Comparison of ENCODE assay signal across 26 mouse cellular contexts in genomic region chr19:16301336-16301735, GRCm38 (mm10).
DNase-seq lines count a peak whose midpoint lies in the region; ATAC-seq lines count a peak whose summit lies in the region.
"Had no signal": no experiment of that assay in that cellular context is flagged by ENCODE, and none has a peak within 500 bp of the region (broad histone marks: within the 10 kb centered on the region; RNA-seq: fewer than 3 reads in every experiment).

No protein-coding gene starts in this region.

- H3K4me3 ChIP-seq in kidney, embryonic 15.5 days (replicated peaks) = no peak overlapping the region
- no peak overlapping the region for H3K4me3 ChIP-seq in hindbrain, embryonic 15.5 days
- H3K4me3 ChIP-seq: embryonic facial prominence, embryonic 12.5 days; gastrocnemius, adult 2 months; heart, adult 2 months; heart, embryonic 12.5 days; layer of hippocampus, adult 2 months; left cerebral cortex, adult 2 months; liver, embryonic 12.5 days; stomach, embryonic 15.5 days had no signal

- H3K9ac ChIP-seq in kidney, embryonic 15.5 days = no peak overlapping the region
- H3K9ac ChIP-seq in hindbrain, embryonic 15.5 days = no peak overlapping the region
- H3K9ac ChIP-seq: embryonic facial prominence, embryonic 12.5 days; heart, embryonic 12.5 days; liver, embryonic 12.5 days; liver, postnatal 0 days; stomach, embryonic 15.5 days had no signal

- no peaks in the 10 kb centered on the region for H3K4me1 ChIP-seq in kidney, embryonic 15.5 days
- peaks cover 5% of the 10 kb centered on the region; the same call in 1 of the 2 replicates for H3K4me1 ChIP-seq in hindbrain, embryonic 15.5 days (replicated peaks)
- H3K4me1 ChIP-seq: embryonic facial prominence, embryonic 12.5 days; stomach, embryonic 15.5 days had no signal

- DNase-seq in frontal cortex, postnatal 25 days (ENCODE audit: low spot score in 2 of 2) = no peak
- DNase-seq in kidney, adult 9 months = peak; percentile 25
- DNase-seq in retina, postnatal 1 day = peak; percentile 59
- DNase-seq in gastrocnemius, postnatal 14 days = no peak
- DNase-seq: adrenal gland, postnatal 25 days; B cell, adult 2 months; cerebellum, adult 9-10 months; cerebellum, postnatal 36 days; gastrocnemius, adult 2 months; heart, adult 2 months; heart, postnatal 4 days; kidney, adult 18-20 months; liver, postnatal 0 days; lung, postnatal 36 days; right cerebral cortex, postnatal 14 days had no signal

- H3K4me2 ChIP-seq in kidney, embryonic 15.5 days = no peak overlapping the region
- H3K4me2 ChIP-seq in hindbrain, embryonic 15.5 days = no peak overlapping the region
- H3K4me2 ChIP-seq: embryonic facial prominence, embryonic 12.5 days; heart, embryonic 12.5 days; liver, embryonic 12.5 days; midbrain, embryonic 11.5 days; stomach, embryonic 15.5 days had no signal

- H3K27me3 ChIP-seq in kidney, embryonic 15.5 days = no peaks in the 10 kb centered on the region
- H3K27me3 ChIP-seq in hindbrain, embryonic 15.5 days = no peaks in the 10 kb centered on the region
- H3K27me3 ChIP-seq: embryonic facial prominence, embryonic 12.5 days; heart, embryonic 12.5 days; liver, embryonic 12.5 days; stomach, embryonic 15.5 days had no signal

- no peak overlapping the region for H3K27ac ChIP-seq in kidney, embryonic 15.5 days
- no peak overlapping the region for H3K27ac ChIP-seq in hindbrain, embryonic 15.5 days (replicated peaks)
- H3K27ac ChIP-seq: embryonic facial prominence, embryonic 12.5 days; gastrocnemius, adult 2 months; heart, adult 2 months; left cerebral cortex, adult 2 months; liver, embryonic 12.5 days; stomach, embryonic 15.5 days had no signal

- H3K36me3 ChIP-seq in kidney, embryonic 15.5 days = no peaks in the 10 kb centered on the region
- no peaks in the 10 kb centered on the region for H3K36me3 ChIP-seq in hindbrain, embryonic 15.5 days
- H3K36me3 ChIP-seq: embryonic facial prominence, embryonic 12.5 days; heart, embryonic 12.5 days; liver, embryonic 12.5 days; stomach, embryonic 15.5 days had no signal

- ATAC-seq in frontal cortex, adult (ENCODE audit: low TSS enrichment) = peak; percentile 31; the same call in 1 of the 2 replicates
- ATAC-seq in kidney, embryonic 15.5 days (replicated peaks; ENCODE audit: low FRiP score) = no peak
- peak; percentile 50; the same call in 1 of the 2 replicates for ATAC-seq in hindbrain, embryonic 15.5 days (ENCODE audit: low FRiP score, low read depth)
- ATAC-seq: liver, embryonic 12.5 days; liver, postnatal 0 days; midbrain, embryonic 16.5 days had no signal

- H3K9me3 ChIP-seq in kidney, embryonic 15.5 days (replicated peaks) = no peaks in the 10 kb centered on the region
- H3K9me3 ChIP-seq in hindbrain, embryonic 15.5 days = no peaks in the 10 kb centered on the region
- H3K9me3 ChIP-seq: embryonic facial prominence, embryonic 12.5 days; heart, embryonic 12.5 days; liver, embryonic 12.5 days; stomach, embryonic 15.5 days had no signal

- intact Hi-C loops in gastrocnemius, postnatal 14 days (cut with DNase I; ENCODE audit: low total_unique reads) = no loop called here

- 66% methylated on average over 7 of the region's 7 CpGs for WGBS in kidney, embryonic 15.5 days
- WGBS in hindbrain, embryonic 15.5 days = 61% methylated on average over 7 of the region's 7 CpGs

Comparison
In these comparisons a context has a peak if more than half of its experiments do, and no peak if none do; other contexts are left out.
1. DNase-seq: peak in kidney, adult 9 months (single experiment) and retina, postnatal 1 day (single experiment); none in frontal cortex, postnatal 25 days (0 of 2) and gastrocnemius, postnatal 14 days (single experiment).